Mouse (Mus musculus) adrenal gland, postnatal 36 days (tissue): Measurements from ENCODE around the gene Eno4. TPM values are rescaled to one million over a fixed set of nuclear protein-coding genes. Genes with fewer than 3 reads are reported as not detected.
"Not testable (repeated sequence)": the region's sequence is repeated elsewhere in the genome, so short reads cannot be mapped to it uniquely, and the experiment has no call there.

Source experiments
- DNase-seq, 2 experiments: peaks; one replicate each; pipeline ENCODE4 v3.0.0; 2021; ENCODE audit warnings: mixed read lengths in 1 of 2
- long read RNA-seq, 2 experiments: library from polyadenylated mRNA; stranded (forward); transcript quantifications; one replicate each; pipeline ENCODE4 v2.0.0; 2021; ENCODE audit warnings: borderline sequencing depth in 2 of 2
- total RNA-seq, 2 experiments: library from RNA; stranded (reverse); gene quantifications; 2 replicates each; pipeline ENCODE4 v1.2.3; 2021

The Eno4 gene
- under 1 TPM; 0.26 to 0.56 TPM for total RNA-seq
- long read RNA-seq, experiment 1 = 0 reads
- long read RNA-seq, experiment 2 = 0 reads

DNA sequence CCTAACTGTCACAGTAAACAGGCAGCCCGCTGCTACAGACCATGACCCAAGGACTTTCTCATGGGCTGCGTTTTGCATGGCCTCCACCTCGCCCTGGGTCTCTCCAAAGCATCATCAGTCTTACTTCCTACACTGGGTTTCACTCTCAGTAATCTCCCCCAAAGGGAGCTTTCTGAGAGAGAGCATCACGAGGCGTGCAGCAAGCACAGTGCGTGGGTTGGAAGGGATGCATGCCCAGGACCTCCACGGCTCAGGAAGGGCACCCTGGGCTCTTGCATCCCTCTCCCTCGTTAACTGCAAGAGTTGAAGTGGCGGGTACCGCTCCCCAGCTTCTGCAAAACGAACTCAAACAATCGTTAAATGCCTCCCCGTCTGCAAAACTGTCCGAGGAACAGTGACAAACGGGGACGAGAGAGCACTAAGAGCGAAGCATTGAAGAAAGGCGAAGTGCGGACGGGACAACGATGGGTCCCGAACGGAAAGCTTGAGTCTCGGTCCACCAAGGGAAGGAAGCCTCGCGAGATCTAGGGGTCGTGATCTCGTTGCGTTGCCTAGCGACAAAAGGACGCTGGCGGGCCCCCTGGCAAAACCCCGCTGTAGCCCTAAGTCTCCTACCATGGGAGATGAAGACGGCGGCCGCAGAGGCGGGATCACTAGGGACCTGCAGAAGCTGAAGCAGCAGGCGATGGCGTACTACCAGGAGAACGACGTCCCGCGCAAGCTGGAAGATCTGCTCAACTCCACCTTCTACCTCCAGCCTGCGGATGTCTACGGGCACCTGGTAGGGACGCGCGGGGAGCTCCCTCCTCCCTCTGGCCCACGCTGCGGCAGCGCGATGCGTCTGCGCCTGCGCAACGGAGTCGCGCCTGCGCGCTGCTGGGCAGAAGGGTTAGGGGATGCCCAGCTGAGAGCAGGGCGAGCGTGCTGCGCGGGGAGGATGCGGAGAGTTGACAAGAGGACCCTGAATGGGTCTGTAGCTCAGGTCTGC lies at the start of gene Eno4, which contains the start of gene Hspa12a:
Gene Eno4 (plus strand): TSS at position 585 of the 988 bp plus-strand sequence.
Gene Hspa12a (minus strand): TSS at position 814 of the 988 bp plus-strand sequence.
- DNase-seq = peak; percentile 93 to 95

DNA sequence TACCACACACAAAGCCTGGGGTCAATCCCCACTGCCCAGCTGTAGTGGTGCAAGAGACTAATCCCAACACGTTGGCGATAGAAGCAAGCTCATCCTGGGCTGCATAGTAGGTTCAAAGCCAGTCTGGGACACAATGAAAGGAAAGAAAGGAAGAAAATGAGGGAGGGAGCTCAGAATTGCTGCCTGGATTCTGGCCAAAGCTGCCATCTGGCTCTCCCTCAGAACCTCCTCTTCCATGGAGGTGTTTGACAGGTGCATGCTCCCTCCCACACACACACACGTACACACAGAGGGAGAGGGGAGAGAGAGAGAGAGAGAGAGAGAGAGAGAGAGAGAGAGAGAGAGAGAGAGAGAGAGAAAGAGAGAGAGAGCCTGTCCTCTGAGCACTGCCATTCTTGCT lies 47.0 kb upstream of the Eno4 start:
- DNase-seq = no peak

DNA sequence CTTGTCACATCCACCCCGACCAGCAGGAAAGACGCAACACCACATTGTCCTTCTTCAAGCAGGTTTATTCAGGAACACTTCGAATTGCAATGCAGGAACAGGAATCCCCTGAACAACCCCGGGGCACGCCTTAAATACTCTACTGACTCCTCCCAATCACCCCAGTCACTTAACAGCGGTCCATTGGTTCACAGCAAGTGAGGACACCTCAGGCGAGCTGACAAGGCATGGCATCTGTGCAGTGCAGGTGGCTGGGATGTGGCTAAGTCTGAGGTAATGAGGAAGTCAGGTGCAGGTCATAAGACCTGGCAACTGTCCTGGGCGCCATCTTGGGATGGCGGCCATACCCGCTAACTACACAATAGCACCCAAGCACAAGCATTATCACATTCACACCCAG lies 42.8 kb upstream of the Eno4 start:
- DNase-seq = not testable (repeated sequence)

DNA sequence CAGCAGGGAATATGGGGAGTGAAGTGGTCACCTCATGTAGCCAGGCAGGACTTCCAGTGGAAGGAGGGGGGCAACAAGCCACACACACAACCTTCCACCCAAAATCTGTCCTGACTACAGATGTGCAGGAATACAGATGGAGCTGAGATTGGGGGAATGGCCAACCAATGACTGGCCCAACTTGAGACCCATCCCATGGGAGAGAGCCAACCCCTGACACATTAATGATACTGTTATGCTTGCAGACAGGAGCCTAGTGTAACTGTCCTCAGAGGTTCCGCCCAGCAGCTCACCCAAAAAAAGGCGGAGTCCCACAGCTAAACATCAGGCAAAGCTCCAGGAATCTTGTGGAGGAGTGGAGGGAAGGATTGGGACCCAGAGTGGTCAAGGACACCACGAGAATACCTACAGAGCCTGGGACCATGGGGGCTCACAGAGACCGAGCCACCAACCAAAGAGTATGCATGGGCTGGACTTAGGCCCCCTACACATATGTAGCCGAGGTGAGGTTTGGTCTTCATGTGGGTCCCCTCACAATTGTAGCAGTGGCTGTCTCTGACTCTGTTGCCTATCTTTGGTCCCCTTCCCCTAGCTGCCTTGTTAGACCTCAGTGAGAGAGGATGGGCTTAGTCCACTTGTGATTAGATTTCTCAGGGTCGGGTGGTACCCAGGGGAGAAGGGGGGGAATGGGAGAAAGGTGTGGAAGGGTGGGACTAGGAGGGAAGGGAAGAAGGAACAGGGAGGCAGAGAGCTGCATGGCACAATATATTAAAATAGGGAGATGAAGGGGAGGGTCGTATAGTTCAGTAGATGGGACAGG lies 39.9 kb upstream of the Eno4 start:
- no peak for DNase-seq

DNA sequence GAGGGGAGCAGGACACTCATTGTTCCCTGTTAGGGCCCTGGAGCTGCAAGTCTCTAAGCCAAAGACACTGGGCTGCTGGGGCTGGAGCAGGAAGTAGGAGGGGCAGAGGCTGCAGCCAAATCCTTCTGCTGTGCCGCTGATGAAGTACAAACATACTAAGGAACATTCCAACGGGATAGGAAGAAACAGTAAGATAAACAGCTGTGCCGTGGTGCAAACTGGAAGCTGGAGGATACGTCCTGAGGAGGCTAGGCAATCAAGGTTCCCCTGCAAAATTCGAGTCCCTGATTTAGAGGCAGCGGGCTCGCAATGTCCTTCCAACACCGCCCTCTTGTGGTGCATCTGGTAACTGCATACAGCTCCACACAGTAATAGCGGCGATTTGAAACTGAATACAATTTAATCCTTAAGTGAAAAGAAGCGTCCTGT lies 39.3 kb upstream of the Eno4 start:
- DNase-seq = peak; percentile 88

DNA sequence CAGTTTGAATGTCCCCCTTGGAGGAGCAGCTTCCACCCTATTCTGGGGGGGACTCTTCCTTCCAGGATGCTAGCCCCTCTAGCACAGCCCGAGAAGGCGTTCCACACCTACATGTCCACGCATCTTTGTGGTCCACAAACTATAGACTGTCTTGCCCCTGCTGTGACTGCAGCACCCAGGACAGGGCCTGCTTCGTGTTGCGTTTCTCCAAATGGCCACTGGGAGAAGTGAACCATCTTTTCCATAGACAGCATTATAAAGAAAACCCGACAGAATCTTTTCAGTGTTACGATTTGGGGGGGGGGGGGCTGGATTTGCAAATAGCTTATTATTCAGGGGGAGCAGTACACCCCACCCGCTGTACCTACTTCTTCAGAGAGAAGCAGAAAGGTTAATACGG lies 36.5 kb upstream of the Eno4 start:
- no peak for DNase-seq

DNA sequence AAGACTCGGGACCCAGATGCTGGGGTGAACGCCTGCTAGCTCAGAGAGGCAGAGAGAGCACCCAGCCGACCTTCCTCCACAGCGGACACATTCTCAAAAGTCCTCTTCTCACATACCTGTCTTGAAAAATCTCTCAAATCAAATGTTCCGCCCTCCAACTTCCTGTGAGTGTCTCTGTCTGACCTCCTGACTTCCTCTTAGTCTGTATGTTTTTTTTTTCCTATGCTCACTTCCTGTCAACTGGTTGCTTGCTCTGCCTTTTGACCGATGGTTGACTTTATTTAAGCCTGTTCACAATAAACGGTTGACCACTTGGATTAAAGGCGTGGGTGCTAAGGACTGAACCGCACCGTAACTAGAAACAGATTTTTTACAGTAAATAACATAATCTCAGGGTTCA lies 35.2 kb upstream of the Eno4 start:
- DNase-seq = no peak

DNA sequence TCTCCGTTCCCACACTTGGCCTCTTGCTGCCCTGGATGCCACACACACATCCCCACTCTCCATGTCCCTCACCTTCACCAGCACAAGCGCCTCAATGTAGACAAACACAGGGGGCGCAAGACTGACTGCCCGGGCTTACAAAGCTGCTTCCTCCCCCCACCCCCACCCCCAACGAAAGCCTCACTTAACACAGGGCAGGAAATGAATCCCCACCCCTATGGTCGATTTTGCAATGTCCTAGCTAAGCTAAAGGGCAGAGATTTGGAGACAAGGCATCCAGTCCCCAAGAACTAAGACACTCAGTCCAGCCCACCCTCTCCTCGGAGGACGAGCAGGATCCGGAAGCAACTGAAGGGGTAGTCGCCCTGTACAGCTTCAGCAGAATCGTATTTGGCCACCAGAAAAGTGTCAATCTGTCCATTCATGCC lies 32.3 kb upstream of the Eno4 start:
- DNase-seq = no peak

DNA sequence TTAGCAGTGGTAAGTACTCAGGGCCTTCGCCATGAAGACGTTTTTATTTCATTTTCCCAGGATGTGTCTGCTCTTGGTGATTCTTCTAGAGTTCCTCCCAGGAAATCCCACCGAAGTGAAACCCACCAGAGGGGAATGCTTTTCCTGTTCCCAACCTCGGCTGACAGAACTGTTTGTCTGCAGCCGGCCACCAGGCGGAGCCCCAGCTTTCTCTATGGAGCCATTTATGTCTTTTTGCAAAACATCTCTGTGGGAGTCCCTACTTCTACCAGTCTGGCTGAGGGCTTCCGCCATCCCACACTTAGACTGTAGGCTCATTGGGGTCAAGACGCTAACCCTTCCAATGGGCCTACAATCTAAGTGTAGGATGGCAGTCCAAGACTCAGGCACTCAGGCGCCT lies 31.8 kb upstream of the Eno4 start:
- DNase-seq = peak; percentile 69 to 78

DNA sequence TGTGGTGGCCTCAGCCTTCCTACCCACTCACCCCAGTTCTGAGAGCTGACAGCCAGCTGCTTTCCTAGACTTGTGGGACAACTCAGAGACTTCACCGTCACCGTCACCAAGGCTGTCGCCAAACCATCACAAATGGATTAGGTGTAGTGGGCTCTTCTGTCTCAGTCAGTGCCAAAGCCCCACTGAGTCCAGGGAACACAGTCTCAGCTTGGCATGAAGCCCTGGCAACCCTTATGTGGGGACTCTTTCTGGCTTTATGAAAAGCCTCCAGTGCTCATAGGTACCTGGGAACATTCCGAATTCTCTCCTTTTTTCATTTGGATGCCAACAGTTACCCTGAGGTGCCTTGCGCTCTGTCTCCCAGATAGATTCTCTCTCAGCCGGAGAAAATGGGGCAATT lies 29.9 kb upstream of the Eno4 start:
- DNase-seq = no peak

DNA sequence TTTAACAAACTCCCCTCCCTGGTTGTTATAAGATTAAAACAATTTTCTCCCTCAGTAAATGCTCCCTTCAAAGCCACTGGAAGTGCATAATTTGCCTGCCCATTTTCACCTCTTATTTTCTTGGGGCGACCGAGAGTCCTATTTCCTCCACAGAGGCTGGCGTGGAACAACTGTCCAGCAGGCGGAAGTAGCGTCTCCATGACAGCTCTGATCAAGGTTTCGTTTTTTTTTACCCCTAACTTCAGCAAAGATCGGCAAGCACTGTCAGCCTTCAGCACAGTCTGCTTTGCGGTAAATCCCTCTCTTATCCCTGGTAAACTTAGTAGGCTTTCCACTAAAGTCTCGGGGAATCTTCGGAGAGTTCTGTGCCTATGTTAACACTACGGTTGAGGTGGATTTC lies 24.6 kb upstream of the Eno4 start:
- peak; percentile 25 to 30 for DNase-seq

DNA sequence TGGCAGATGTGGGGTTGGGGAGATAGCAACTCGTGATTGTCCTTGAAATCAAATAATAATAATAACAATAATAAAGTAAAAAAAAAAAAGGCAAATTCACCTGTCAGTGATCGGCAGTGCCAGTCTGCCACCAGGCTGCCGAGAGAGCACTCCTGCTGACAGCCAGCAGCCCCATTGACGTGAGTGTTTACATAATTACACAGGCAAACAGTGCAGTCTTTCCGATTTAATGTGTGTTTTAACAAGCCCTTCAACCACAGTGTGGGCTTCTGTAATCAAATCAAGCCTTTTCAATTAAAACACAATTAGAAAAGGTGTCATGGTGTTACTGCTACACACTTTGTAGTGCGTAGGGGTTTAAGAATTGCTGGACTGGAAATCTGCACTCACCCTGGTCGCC lies 24.1 kb upstream of the Eno4 start:
- no peak for DNase-seq

DNA sequence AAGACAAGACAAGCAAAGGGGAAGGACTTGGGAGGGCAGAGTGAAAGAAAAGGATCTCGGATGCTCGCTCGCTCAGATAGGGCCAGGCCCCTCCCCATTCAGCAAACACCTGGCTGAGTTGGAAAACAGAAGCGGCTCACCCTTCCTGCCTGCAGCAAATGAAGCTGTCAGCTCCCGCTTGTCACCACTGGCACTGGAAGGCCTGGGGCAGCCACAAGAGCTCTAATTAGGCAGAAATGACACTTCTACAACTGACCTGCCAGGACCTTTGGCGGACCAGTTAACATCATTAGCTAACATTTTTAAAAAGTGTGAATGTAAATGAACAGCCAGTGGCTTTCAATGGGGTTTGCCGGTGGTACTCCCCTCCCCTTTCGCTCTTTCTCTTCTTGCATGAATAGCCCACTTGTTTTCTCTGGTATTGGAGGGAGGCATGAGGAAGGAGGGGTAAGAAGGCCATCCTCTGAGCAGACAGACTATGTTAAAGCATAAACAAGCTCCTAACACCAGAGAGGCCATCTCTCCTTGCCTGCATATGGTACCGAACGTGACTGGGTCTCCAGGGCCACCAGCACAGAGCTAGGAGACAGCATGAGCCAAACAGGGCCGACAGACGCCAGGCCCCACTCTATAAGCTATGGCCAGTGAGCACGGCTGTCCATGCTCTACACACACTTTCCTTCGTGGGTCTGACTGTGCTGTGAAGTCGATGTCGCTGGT lies 12.0 kb upstream of the Eno4 start:
- no peak for DNase-seq

DNA sequence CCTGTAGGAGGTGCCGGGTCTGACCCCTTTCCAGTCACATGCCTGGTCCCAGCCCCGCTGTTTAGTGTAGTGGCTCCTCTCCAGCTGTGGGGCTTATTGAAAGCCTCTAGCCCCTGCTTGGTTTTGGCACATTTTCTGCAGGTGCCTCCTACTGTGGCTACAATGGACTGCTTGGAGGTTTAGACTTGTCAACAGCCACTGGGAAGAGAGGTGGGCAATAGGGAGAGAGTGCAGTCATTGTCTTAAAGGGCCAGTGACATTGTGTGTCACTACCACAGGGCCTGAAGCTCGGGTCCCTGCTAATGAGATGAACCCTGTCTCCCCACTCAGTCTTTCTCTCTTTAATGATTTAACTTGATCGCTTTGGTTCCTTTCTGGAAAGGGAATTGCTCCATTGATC lies 10.2 kb upstream of the Eno4 start:
- DNase-seq = no peak

DNA sequence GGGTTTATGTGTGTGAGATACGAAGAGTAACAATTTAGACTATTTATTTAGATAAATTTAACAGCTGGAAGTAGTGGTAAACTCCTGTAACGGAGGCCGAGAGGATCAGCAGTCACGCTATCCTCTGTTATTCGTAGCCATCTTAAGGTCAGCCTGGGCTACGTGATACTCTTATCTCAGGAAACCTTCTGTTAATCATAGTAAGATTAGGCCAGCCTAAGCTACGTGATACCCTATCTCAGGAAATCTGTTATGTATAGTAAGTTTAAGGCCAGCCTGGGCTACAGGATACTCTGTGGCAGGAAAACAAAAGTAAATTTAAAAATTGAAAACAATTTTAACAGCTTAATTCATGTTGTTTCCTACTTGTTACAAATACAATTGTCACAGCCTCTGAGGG lies 2.7 kb downstream of the Eno4 start:
- no peak for DNase-seq

DNA sequence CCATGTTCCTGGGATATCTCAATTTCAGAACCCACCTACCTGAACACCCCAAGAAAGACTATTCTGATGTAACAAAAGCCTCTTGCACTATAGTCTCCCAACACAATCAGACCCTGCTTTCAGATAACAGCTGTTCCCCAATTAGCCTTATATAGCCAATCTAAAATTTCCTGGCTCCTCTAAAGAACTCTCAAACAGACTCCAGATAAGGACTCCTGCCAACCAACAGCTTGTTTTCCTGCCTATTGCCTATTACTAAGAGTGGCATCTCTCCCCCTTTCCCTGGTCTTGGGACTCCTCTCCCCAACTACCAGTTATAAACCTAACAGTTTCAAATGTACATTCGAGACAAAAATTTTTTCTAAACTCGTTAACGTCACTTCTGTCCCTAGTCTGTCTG lies 8.3 kb downstream of the Eno4 start:
- DNase-seq = no peak

DNA sequence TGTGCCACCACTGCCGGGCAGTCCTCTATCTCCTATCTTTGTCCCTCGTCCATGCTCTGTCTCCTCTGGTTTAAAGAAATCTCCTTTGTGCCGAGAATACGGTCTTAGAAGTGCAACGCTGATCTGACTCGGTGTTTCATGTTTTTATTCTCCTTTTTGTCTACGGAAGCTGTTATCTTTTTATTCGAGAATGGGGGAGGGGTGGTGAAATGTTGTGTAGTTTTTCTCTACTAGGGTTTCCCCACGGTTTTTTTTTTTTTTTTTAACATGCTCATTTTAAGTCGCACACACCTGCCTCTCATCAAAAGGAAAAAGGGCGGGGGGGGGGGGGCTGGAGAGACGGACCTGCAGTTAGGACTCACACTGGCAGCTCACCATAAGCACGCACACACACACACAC lies 9.0 kb downstream of the Eno4 start:
- no peak for DNase-seq

DNA sequence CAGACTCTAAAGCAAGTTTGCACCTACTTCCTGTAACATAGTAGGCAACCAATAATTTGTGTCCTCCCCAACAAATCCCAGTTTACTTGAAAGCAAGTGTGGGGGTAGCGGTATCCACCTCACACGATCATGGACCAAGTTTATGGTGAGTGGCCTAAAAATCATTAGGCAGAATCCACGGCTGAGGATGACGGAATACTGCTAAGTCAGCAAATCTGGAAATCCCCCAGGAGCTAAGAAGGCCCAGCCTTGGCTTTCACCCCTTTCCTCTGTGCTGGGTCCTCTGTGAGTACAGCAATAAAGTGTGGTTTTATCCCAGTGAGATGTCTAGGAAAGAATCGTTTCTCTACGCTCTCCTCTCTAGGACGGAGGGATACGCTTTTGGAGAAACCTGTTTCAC lies 11.6 kb downstream of the Eno4 start:
- DNase-seq = no peak

DNA sequence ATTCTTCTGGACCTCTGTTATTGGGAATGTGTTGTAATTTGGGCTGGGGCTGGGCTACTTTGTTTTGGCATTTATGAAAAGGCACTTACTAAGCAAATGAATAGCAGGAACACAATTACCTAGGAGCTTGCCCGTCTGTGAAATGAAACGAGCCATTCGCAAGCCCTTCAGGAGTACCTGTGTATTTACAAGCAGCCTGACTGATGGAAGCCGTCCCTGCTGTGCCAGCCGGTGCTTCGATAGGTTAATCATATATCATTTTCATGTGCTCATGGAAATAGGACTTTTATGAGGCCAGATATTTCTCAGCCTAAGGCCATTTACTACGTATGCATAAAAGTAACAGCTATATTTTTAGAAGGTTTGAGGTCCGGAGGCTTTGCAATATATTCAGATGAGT lies 19.8 kb downstream of the Eno4 start:
- DNase-seq = no peak

DNA sequence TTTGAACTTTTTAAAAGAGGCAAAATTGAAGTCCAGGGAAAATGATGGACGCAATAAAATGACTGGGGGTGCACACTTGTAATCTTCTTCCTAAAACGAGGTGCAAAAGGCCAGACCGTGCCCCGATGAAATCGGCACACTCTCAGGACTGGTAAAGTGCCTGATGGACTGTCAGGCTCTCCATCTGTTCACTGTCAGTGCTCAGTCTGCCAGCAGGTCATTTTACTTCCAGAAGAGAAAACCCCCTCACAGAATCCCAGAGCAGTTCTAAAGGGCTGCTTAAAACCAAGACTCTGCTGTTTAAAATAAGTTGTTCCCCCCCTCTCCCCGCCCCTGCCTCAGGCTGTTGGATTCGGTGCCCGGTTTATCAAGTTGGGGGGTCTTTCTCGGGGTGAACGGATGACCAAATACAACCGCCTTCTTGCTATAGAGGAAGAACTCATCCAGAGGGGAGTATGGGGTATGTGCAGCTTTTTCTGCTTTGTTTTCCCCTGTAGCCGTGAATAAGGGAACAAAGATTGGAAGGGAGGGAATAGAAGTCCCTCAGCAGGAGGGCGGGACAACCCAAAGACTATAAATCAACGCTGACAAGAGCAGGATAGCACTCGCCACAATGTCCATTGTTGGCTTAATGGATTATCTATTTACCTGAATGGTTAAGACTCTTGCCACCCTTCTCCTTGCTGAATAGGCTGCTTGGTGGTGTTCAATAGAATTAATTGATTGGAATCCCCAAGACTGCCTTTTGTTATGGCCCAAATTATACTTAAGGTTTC lies 25.7 kb downstream of the Eno4 start:
- no peak for DNase-seq

DNA sequence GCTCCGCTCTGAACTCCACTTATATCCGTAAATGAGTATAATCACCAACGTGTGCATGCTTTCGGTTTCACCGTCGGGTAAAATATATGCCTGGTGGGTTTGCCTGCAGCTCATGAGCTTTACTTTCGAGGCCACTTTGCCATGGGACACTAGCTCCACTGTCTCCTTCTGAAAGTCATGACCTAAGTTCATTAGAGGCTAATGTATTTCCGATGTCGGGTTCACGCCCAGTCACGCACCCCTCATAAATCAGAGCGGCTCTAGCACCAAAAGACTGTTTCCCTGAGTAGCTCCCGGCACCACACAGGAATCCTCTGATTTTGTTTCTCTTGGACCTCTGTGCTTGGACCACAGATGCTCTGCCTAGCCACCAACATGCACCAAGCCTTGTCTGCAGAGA lies 27.6 kb downstream of the Eno4 start:
- no peak for DNase-seq
